Mouse (Mus musculus) forebrain, embryonic 14.5 days (tissue): ENCODE measurements around the gene Ndufv2. TPM values are rescaled to one million over a fixed set of nuclear protein-coding genes. Genes with fewer than 3 reads are reported as not detected.
"Not testable (repeated sequence)": the region's sequence is repeated elsewhere in the genome, so short reads cannot be mapped to it uniquely, and the experiment has no call there.

Source experiments
- ATAC-seq: fragments of 200-750 bp; cut with Nextera tagmentation; 2 replicates; pipeline ENCODE4 v1.8.0; 2017; ENCODE audit warnings: mild to moderate bottlenecking, moderate library complexity
- DNase-seq: peaks from one replicate; pipeline ENCODE4 v3.0.0-alpha.2; 2015; ENCODE audit warnings: low spot score
- H3K27ac ChIP-seq: fragments of 300-500 bp; sonication (generic); 2 replicates; pipeline ENCODE4 v1.5.1; 2014; ENCODE audit warnings: low read depth, mild to moderate bottlenecking, control low read depth, low read length, moderate library complexity
- H3K27me3 ChIP-seq: fragments of 300-500 bp; sonication (generic); replicated peaks from 2 replicates; pipeline ENCODE4 v1.6.1; 2014; ENCODE audit warnings: low read length, control low read depth, mixed read lengths; ENCODE audit not compliant: control insufficient read depth, insufficient read depth
- H3K36me3 ChIP-seq: fragments of 300-500 bp; sonication (generic); 2 replicates; pipeline ENCODE4 v1.6.1; 2014; ENCODE audit warnings: low read length, control low read depth; ENCODE audit not compliant: control insufficient read depth, insufficient read depth
- H3K4me1 ChIP-seq: fragments of 300-500 bp; sonication (generic); 2 replicates; pipeline ENCODE4 v1.6.1; 2014; ENCODE audit warnings: antibody characterized with exemption, low read length, control low read depth; ENCODE audit not compliant: control insufficient read depth, insufficient read depth
- H3K4me2 ChIP-seq: fragments of 300-500 bp; sonication (generic); 2 replicates; pipeline ENCODE4 v1.6.1; 2014; ENCODE audit warnings: mild to moderate bottlenecking, control low read depth, low read length
- H3K4me3 ChIP-seq: fragments of 300-500 bp; sonication (generic); 2 replicates; pipeline ENCODE4 v1.5.1; 2014; ENCODE audit warnings: low read depth, low read length, control low read depth
- H3K9ac ChIP-seq: fragments of 300-500 bp; sonication (generic); 2 replicates; pipeline ENCODE4 v1.6.1; 2014; ENCODE audit warnings: mild to moderate bottlenecking, low read length, control low read depth, moderate library complexity
- H3K9me3 ChIP-seq: fragments of 300-500 bp; sonication (generic); replicated peaks from 2 replicates; pipeline ENCODE4 v1.6.1; 2016; ENCODE audit warnings: low read length, control low read depth, mixed read lengths; ENCODE audit not compliant: control insufficient read depth
- WGBS: fragments of 180-500 bp; shearing (Covaris S2); extraction: QIAGEN DNeasy Blood & Tissue Kit; methylation state at CpG from one replicate; pipeline ENCODE4 v1.1.7; 2014; 5-methylcytosine and 5-hydroxymethylcytosine counted together
- polyA plus RNA-seq: library from polyadenylated mRNA; unstranded; fragments of >200 nt; fragmentation: Nextera tagmentation; extraction: Ambion mirVana; gene quantifications from 2 replicates; pipeline ENCODE4 v1.2.1, GENCODE M21; 2014

The Ndufv2 gene
- polyA plus RNA-seq, 1 experiment from 2014 or later = 456 TPM

- H3K4me3 ChIP-seq = no peak overlapping the region
- H3K27me3 ChIP-seq = no peaks in the 10 kb centered on the region
- H3K36me3 ChIP-seq = peaks cover 6% of the 10 kb centered on the region; the same call in 1 of the 2 replicates
- DNase-seq = no peak
- H3K4me2 ChIP-seq = no peak overlapping the region
- WGBS = 77% methylated on average over 5 of the region's 5 CpGs
- H3K4me1 ChIP-seq = no peaks in the 10 kb centered on the region
- no peak overlapping the region for H3K9ac ChIP-seq
- H3K27ac ChIP-seq = no peak overlapping the region
- ATAC-seq = no peak
- no peaks in the 10 kb centered on the region for H3K9me3 ChIP-seq
These were observed 53.2 kb downstream of the Ndufv2 start for GRCm38 (mm10) chr17:66048199-66048598.

- ATAC-seq, H3K9me3 ChIP-seq, H3K4me1 ChIP-seq, DNase-seq, H3K4me2 ChIP-seq, H3K36me3 ChIP-seq, H3K27me3 ChIP-seq, H3K27ac ChIP-seq, H3K9ac ChIP-seq, H3K4me3 ChIP-seq: not testable (repeated sequence)
- 88% methylated on average over 4 of the region's 4 CpGs for WGBS
These were observed 57.7 kb downstream of the Ndufv2 start for GRCm38 (mm10) chr17:66043679-66044078.

- H3K36me3 ChIP-seq = peaks cover 12% of the 10 kb centered on the region; the same call in 1 of the 2 replicates
- no peak overlapping the region for H3K4me3 ChIP-seq
- no peak for ATAC-seq
- no peak overlapping the region for H3K27ac ChIP-seq
- H3K9ac ChIP-seq = no peak overlapping the region
- WGBS = 91% methylated on average over 5 of the region's 5 CpGs
- no peak overlapping the region for H3K4me2 ChIP-seq
- no peaks in the 10 kb centered on the region for H3K4me1 ChIP-seq
- no peak for DNase-seq
- H3K27me3 ChIP-seq = no peaks in the 10 kb centered on the region
- no peaks in the 10 kb centered on the region for H3K9me3 ChIP-seq
These were observed 60.3 kb downstream of the Ndufv2 start for GRCm38 (mm10) chr17:66041020-66041419.

- H3K27me3 ChIP-seq = no peaks in the 10 kb centered on the region
- no peak overlapping the region for H3K27ac ChIP-seq
- H3K4me1 ChIP-seq = no peaks in the 10 kb centered on the region
- no peaks in the 10 kb centered on the region for H3K9me3 ChIP-seq
- WGBS = 90% methylated on average over 5 of the region's 5 CpGs
- peaks cover 12% of the 10 kb centered on the region; the same call in 1 of the 2 replicates for H3K36me3 ChIP-seq
- no peak overlapping the region for H3K9ac ChIP-seq
- DNase-seq (no peak), ATAC-seq (no peak)
- H3K4me3 ChIP-seq = no peak overlapping the region
- no peak overlapping the region for H3K4me2 ChIP-seq
These were observed 68.1 kb downstream of the Ndufv2 start for GRCm38 (mm10) chr17:66033239-66033638.

- Histone ChIP-seq H3K4me1 (no peaks in the 10 kb centered on the region), H3K9ac (no peak overlapping the region), H3K27ac (no peak overlapping the region), H3K36me3 (peaks cover 14% of the 10 kb centered on the region; the same call in 1 of the 2 replicates), H3K9me3 (no peaks in the 10 kb centered on the region), H3K27me3 (no peaks in the 10 kb centered on the region), H3K4me2 (no peak overlapping the region), H3K4me3 (no peak overlapping the region)
- no peak for ATAC-seq
- no peak for DNase-seq
- 93% methylated on average over 5 of the region's 5 CpGs for WGBS
These were observed 69.4 kb downstream of the Ndufv2 start for GRCm38 (mm10) chr17:66031991-66032390.

Other genes with a start within 250 kb of the Ndufv2 start
- gene Ralbp1, start 215.8 kb downstream of the Ndufv2 start, polyA plus RNA-seq = 42.9 and 50.2 TPM in 2 replicates
- gene Twsg1, start 150.3 kb downstream of the Ndufv2 start, polyA plus RNA-seq = 81.4 and 83.1 TPM in 2 replicates
- 83.0 and 111 TPM in 2 replicates for gene Ankrd12, start 24.5 kb downstream of the Ndufv2 start, polyA plus RNA-seq
- gene Washc1, start 10.0 kb upstream of the Ndufv2 start, polyA plus RNA-seq = 35.6 and 42.7 TPM in 2 replicates
- 4.3 and 5.6 TPM in 2 replicates for gene Ddx11, start 22.0 kb upstream of the Ndufv2 start, polyA plus RNA-seq